Mouse (Mus musculus) testis, adult 2 months (tissue): Measurements from ENCODE around the gene Srgap1.

ENCODE experiments used
- CTCF ChIP-seq: fragments of 200-500 bp; IDR thresholded peaks from 2 replicates; pipeline ENCODE4 v1.5.1; 2012; ENCODE audit warnings: low read depth, mild to moderate bottlenecking, inconsistent platforms, low read length, moderate library complexity; ENCODE audit not compliant: control insufficient read depth, insufficient read depth, insufficient replicate concordance
- POLR2A ChIP-seq: fragments of 200-500 bp; IDR thresholded peaks from 2 replicates; pipeline ENCODE4 v1.6.1; 2012; ENCODE audit warnings: low read depth, mild to moderate bottlenecking, inconsistent platforms, low read length, moderate library complexity; ENCODE audit not compliant: control insufficient read depth

DNA sequence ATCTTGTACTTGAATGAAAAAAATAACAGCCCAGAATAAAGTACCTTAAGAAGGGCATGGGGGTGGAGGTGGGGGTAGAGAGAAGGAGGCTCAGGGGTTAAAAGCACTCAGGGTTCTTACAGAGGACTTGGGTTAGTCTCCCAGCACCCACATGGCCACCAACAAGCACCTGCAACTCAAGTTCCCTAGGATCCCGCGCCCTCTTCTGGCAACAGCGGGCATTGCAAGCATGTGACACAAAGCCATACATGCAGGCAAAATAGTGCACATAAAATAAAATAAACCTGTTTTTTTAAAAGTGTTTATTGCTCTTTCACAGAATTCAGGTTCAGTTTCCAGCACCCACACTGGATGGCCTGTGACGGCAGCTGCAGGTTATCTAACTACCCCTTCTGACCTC is 6.7 kb downstream of the Srgap1 start:
- no peak for TF ChIP-seq POLR2A
- TF ChIP-seq CTCF, result peak; percentile 77; the same call in 1 of the 2 replicates
